Mouse (Mus musculus) splenic B cell, adult 2 months (primary cell): ENCODE results near the gene Stx18.

Experiments
- DNase-seq: peaks from one replicate; pipeline ENCODE4 v3.0.0-alpha.2; 2011; ENCODE audit warnings: low read depth, low spot score
- H3K27me3 ChIP-seq: 2 replicates; pipeline ENCODE4 v1.6.1; 2012; ENCODE audit warnings: mild to moderate bottlenecking, low read length, moderate library complexity, mixed read lengths; ENCODE audit not compliant: control insufficient read depth, poor library complexity, insufficient read depth, severe bottlenecking
- H3K36me3 ChIP-seq: 2 replicates; pipeline ENCODE4 v1.6.1; 2012; ENCODE audit warnings: mild to moderate bottlenecking, low read length, moderate library complexity, mixed read lengths; ENCODE audit not compliant: control insufficient read depth, poor library complexity, insufficient read depth, severe bottlenecking

Stx18 gene

GRCm38 (mm10) chr5:38062709-38063108 lies 24.2 kb downstream of the Stx18 start:
- Histone ChIP-seq H3K36me3 (no peaks in the 10 kb centered on the region), H3K27me3 (no peaks in the 10 kb centered on the region)
- DNase-seq: peak; percentile 15

DNA sequence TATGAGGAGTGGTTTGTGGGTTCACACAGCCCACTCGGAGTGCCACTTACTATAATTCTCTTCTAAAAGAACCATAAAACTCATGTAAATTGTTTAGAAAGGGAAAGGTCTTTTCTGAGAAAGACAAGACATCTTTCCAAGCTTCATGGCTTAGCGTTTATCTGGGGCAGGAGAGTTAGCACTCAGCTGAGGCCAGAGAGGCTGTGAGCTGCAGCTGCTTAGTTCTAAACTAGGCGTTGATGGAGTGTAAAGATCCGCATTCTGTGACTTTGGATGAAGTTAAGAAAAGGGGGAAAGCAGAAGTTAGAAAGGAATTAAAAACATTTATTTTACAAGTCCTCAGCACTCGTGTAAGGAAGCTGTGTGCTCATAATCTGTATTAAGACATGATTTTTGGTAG lies 24.8 kb downstream of the Stx18 start:
- DNase-seq: no peak
- Histone ChIP-seq H3K36me3 (no peaks in the 10 kb centered on the region), H3K27me3 (no peaks in the 10 kb centered on the region)

DNA sequence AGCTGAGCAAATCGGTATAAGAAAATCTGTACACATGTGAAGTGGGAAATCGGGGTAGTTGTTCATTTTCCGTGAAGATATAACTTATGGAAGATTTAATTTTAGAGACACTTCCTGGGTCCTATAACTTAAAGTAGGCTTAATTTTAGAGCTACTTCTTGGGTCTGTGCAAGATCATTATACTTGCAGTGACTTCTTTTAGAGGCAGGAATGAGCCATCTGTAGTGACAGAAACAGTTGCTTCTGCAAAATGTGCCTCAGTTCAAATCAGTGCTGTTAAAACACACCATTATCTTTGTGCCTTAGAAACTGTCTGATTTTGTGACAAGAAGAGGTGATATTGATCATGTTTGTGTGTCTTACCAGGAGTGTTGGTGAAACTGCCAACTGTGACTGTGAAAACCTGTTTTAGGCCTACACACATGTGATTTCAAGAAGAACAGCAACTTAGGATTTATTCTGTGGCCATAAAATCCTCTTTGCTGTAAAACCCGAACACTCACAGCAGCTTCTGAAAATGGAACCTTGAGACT lies 25.6 kb downstream of the Stx18 start:
- Histone ChIP-seq H3K36me3 (no peaks in the 10 kb centered on the region), H3K27me3 (no peaks in the 10 kb centered on the region)
- no peak for DNase-seq

DNA sequence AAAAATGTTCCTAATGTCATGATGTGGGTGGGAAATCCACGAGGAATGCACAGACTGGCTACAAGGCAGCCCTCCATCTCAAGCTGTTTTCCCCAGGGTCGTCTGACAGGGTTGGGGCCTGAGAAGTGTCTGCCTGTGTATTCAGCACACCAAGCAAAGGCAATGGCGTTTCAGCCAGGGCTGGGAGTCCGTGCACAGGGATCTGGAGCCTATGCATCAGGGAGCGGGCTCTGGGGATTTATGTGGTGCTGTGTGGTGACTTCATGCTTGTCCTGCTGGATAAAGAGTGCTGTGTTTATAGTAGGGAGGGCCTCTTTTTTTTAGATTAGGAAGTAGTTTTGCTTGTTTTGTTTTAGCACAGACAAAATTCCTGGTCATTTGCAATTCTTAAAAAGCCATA lies 26.2 kb downstream of the Stx18 start:
- H3K27me3 ChIP-seq: no peaks in the 10 kb centered on the region
- no peak for DNase-seq
- no peaks in the 10 kb centered on the region for H3K36me3 ChIP-seq

GRCm38 (mm10) chr5:38065454-38065853 lies 26.9 kb downstream of the Stx18 start:
- Histone ChIP-seq H3K27me3 (no peaks in the 10 kb centered on the region), H3K36me3 (no peaks in the 10 kb centered on the region)
- DNase-seq: no peak

- no peak for DNase-seq
- Histone ChIP-seq H3K27me3 (no peaks in the 10 kb centered on the region), H3K36me3 (no peaks in the 10 kb centered on the region)
These were observed 28.1 kb downstream of the Stx18 start for GRCm38 (mm10) chr5:38066606-38067005.

- no peak for DNase-seq
- no peaks in the 10 kb centered on the region for H3K27me3 ChIP-seq
These were observed 37.8 kb downstream of the Stx18 start for GRCm38 (mm10) chr5:38076326-38076725.

GRCm38 (mm10) chr5:38078575-38078974 lies 40.0 kb downstream of the Stx18 start:
- no peaks in the 10 kb centered on the region for H3K27me3 ChIP-seq
- no peak for DNase-seq
- H3K36me3 ChIP-seq: no peaks in the 10 kb centered on the region

More at GRCm38 (mm10) chr5:38076326-38076725, 37.8 kb downstream of the Stx18 start:
- no peaks in the 10 kb centered on the region for H3K36me3 ChIP-seq

GRCm38 (mm10) chr5:38080472-38080871 lies 41.9 kb downstream of the Stx18 start:
- DNase-seq: no peak
- no peaks in the 10 kb centered on the region for H3K27me3 ChIP-seq
- H3K36me3 ChIP-seq: no peaks in the 10 kb centered on the region

DNA sequence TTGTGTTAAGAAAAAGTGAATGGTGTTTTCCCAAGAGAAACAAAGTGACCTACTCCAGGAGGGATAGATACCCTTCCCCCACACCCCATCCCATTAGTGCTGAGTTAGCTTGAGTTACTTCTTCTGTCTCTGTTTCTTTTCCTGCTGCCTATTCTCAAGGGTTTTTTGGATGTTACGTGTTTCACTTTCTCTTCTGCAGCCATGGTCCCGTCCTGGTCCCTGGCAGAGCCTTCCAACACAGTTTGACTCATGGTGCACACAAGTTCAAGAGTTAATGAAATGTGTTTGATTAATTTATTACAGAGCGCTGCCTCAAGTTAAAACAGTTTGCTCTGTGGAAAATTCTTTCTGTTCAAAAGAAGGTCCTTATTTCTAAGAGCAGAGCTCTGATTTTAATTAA lies 44.0 kb downstream of the Stx18 start:
- no peaks in the 10 kb centered on the region for H3K27me3 ChIP-seq
- H3K36me3 ChIP-seq: no peaks in the 10 kb centered on the region
- no peak for DNase-seq

- no peak for DNase-seq
- Histone ChIP-seq H3K27me3 (no peaks in the 10 kb centered on the region), H3K36me3 (no peaks in the 10 kb centered on the region)
These were observed 44.8 kb downstream of the Stx18 start for GRCm38 (mm10) chr5:38083362-38083761.

- Histone ChIP-seq H3K27me3 (no peaks in the 10 kb centered on the region), H3K36me3 (no peaks in the 10 kb centered on the region)
- DNase-seq: no peak
These were observed 46.1 kb downstream of the Stx18 start for GRCm38 (mm10) chr5:38084616-38085015.

- peak; percentile 66 for DNase-seq
- Histone ChIP-seq H3K36me3 (no peaks in the 10 kb centered on the region), H3K27me3 (no peaks in the 10 kb centered on the region)
These were observed 47.2 kb downstream of the Stx18 start for GRCm38 (mm10) chr5:38085561-38086392.

GRCm38 (mm10) chr5:38090111-38090510 lies 51.6 kb downstream of the Stx18 start:
- Histone ChIP-seq H3K27me3 (no peaks in the 10 kb centered on the region), H3K36me3 (no peaks in the 10 kb centered on the region)
- DNase-seq: no peak

DNA sequence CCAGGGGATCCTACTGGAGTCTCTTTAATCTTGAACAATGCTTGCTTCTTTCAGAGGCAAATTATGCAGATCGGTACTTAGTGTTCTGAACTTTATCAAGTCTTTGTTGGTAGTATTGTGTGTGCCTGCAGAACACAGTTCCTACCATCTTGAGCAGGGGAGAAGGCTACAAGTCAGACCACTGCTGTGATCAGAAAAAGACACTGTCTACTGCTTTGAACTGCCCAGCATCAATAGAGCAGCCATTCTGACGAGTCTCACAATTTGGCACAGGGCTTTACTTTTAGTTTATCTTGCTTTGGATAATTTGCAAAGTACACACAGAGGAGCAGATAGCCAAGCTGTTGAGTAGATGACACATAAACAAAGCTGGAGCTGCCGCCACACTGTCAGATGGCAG lies 52.0 kb downstream of the Stx18 start:
- no peak for DNase-seq
- no peaks in the 10 kb centered on the region for H3K36me3 ChIP-seq
- no peaks in the 10 kb centered on the region for H3K27me3 ChIP-seq
